In genomic region chr11:84869537-84870232, GRCm38 (mm10) we compare ENCODE assay signal across 8 mouse cellular contexts. TPM values are rescaled to one million over a fixed set of nuclear protein-coding genes. Genes with fewer than 3 reads are reported as not detected.
A peak's percentile ranks its signal among the peaks of the same experiment; 100 is the strongest.
DNase-seq lines count a peak whose midpoint lies in the region; ATAC-seq and TF ChIP-seq lines count a peak whose summit lies in the region.

No protein-coding gene starts in this region.

- no peak for TF ChIP-seq POLR2A in bone marrow macrophage, adult 2 months (IDR thresholded peaks at IDR 0.05; ENCODE audit: borderline replicate concordance, low read depth, low read length)
- peak; percentile 90 for TF ChIP-seq POLR2A in embryonic fibroblast, embryonic 13.5 days (IDR thresholded peaks at IDR 0.05; ENCODE audit: low read depth, low read length)

- peak overlapping the region; percentile 88 for H3K27ac ChIP-seq in bone marrow macrophage, adult 2 months (ENCODE audit: insufficient read depth, low read depth, low read length)
- H3K27ac ChIP-seq in embryonic fibroblast, embryonic 13.5 days (ENCODE audit: insufficient read depth, low read length) = peak overlapping the region; percentile 86
- peak overlapping the region; percentile 98 for H3K27ac ChIP-seq in heart, embryonic 10.5 days
- peak overlapping the region; percentile 94 for H3K27ac ChIP-seq in kidney, embryonic 14.5 days (ENCODE audit: low read depth, low read length)
- peak overlapping the region; percentile 99 for H3K27ac ChIP-seq in limb, embryonic 15.5 days
- peak overlapping the region; percentile 92 for H3K27ac ChIP-seq in midbrain, postnatal 0 days (ENCODE audit: low read depth, low read length)

- peak; percentile 95 to 96 for DNase-seq in B cell, adult 2 months
- peak; percentile 98 for DNase-seq in heart, embryonic 10.5 days (ENCODE audit: low spot score)
- DNase-seq in midbrain, postnatal 0 days (ENCODE audit: low spot score) = peak; percentile 97
- peak; percentile 86 to 95 for DNase-seq in spleen, postnatal 10 days (ENCODE audit: low spot score in 2 of 2)

- under 1% methylated on average over 61 of the region's 61 CpGs for WGBS in heart, embryonic 10.5 days
- under 1% methylated on average over 59 of the region's 61 CpGs for WGBS in kidney, embryonic 14.5 days
- WGBS in limb, embryonic 15.5 days = 0% methylated on average over 58 of the region's 61 CpGs
- under 1% methylated on average over 53 of the region's 61 CpGs for WGBS in midbrain, postnatal 0 days

- H3K9me3 ChIP-seq in heart, embryonic 10.5 days = no peaks in the 10 kb centered on the region
- no peaks in the 10 kb centered on the region for H3K9me3 ChIP-seq in kidney, embryonic 14.5 days (ENCODE audit: control insufficient read depth, low read length)
- H3K9me3 ChIP-seq in limb, embryonic 15.5 days = no peaks in the 10 kb centered on the region
- no peaks in the 10 kb centered on the region for H3K9me3 ChIP-seq in midbrain, postnatal 0 days (ENCODE audit: low read length)

- peak overlapping the region; percentile 97 for H3K9ac ChIP-seq in kidney, embryonic 14.5 days (ENCODE audit: low read depth, low read length)
- H3K9ac ChIP-seq in limb, embryonic 15.5 days = peak overlapping the region; percentile 89
- H3K9ac ChIP-seq in midbrain, postnatal 0 days (replicated peaks; ENCODE audit: low read length, poor library complexity, severe bottlenecking) = peak overlapping the region; percentile 93

- peak; percentile 81 for ATAC-seq in kidney, embryonic 14.5 days (ENCODE audit: low FRiP score, low TSS enrichment)
- ATAC-seq in limb, embryonic 15.5 days (ENCODE audit: insufficient number of reproducible peaks, low FRiP score, low TSS enrichment, low read depth) = peak; percentile 86
- ATAC-seq in midbrain, postnatal 0 days (ENCODE audit: low FRiP score) = peak; percentile 89

- peaks cover 11% of the 10 kb centered on the region for H3K4me1 ChIP-seq in bone marrow macrophage, adult 2 months (ENCODE audit: control insufficient read depth, insufficient read depth, low read length)
- H3K4me1 ChIP-seq in embryonic fibroblast, embryonic 13.5 days (ENCODE audit: control insufficient read depth, insufficient read depth, low read length) = peaks cover 5% of the 10 kb centered on the region
- H3K4me1 ChIP-seq in heart, embryonic 10.5 days = peaks cover 8% of the 10 kb centered on the region; the same call in 1 of the 2 replicates
- H3K4me1 ChIP-seq in kidney, embryonic 14.5 days (ENCODE audit: control insufficient read depth, insufficient read depth, low read length) = peaks cover 16% of the 10 kb centered on the region; the same call in 1 of the 2 replicates
- peaks cover 4% of the 10 kb centered on the region; the same call in 1 of the 2 replicates for H3K4me1 ChIP-seq in limb, embryonic 15.5 days
- H3K4me1 ChIP-seq in midbrain, postnatal 0 days (ENCODE audit: insufficient read depth, low read length) = peaks cover 5% of the 10 kb centered on the region; the same call in 1 of the 2 replicates

- H3K36me3 ChIP-seq in heart, embryonic 10.5 days = 0 out of 2 replicates have a peak, but pooled peaks cover 6% of the 10 kb centered on the region
- H3K36me3 ChIP-seq in kidney, embryonic 14.5 days (ENCODE audit: control insufficient read depth, insufficient read depth, low read length) = peaks cover 8% of the 10 kb centered on the region; the same call in 1 of the 2 replicates
- 0 out of 2 replicates have a peak, but pooled peaks cover 4% of the 10 kb centered on the region for H3K36me3 ChIP-seq in limb, embryonic 15.5 days
- no peaks in the 10 kb centered on the region for H3K36me3 ChIP-seq in midbrain, postnatal 0 days (ENCODE audit: insufficient read depth, low read length)

- H3K4me3 ChIP-seq in bone marrow macrophage, adult 2 months (ENCODE audit: insufficient read depth, low read length) = peak overlapping the region; percentile 87
- peak overlapping the region; percentile 99 for H3K4me3 ChIP-seq in embryonic fibroblast, embryonic 13.5 days (ENCODE audit: insufficient read depth, low read length)
- peak overlapping the region; percentile 97 for H3K4me3 ChIP-seq in heart, embryonic 10.5 days
- H3K4me3 ChIP-seq in kidney, embryonic 14.5 days (ENCODE audit: low read length) = peak overlapping the region; percentile 96
- H3K4me3 ChIP-seq in limb, embryonic 15.5 days = peak overlapping the region; percentile 91
- peak overlapping the region; percentile 93 for H3K4me3 ChIP-seq in midbrain, postnatal 0 days (ENCODE audit: low read depth, low read length)

- H3K27me3 ChIP-seq in heart, embryonic 10.5 days (ENCODE audit: insufficient read depth, poor library complexity, severe bottlenecking) = no peaks in the 10 kb centered on the region
- H3K27me3 ChIP-seq in kidney, embryonic 14.5 days (ENCODE audit: control insufficient read depth, insufficient read depth, low read length) = no peaks in the 10 kb centered on the region
- H3K27me3 ChIP-seq in limb, embryonic 15.5 days = no peaks in the 10 kb centered on the region
- H3K27me3 ChIP-seq in midbrain, postnatal 0 days (ENCODE audit: insufficient read depth, low read length) = no peaks in the 10 kb centered on the region

- TF ChIP-seq CTCF in bone marrow macrophage, adult 2 months (IDR thresholded peaks at IDR 0.05; ENCODE audit: low read depth, low read length) = no peak
- TF ChIP-seq CTCF in embryonic fibroblast, embryonic 13.5 days (IDR thresholded peaks at IDR 0.05; ENCODE audit: borderline replicate concordance, insufficient read depth, low read length) = no peak
- TF ChIP-seq CTCF in midbrain, postnatal 0 days (IDR thresholded peaks at IDR 0.05) = peak; percentile 4; the same call in 1 of the 2 replicates

- H3K4me2 ChIP-seq in kidney, embryonic 14.5 days (replicated peaks; ENCODE audit: low read depth, low read length) = peak overlapping the region; percentile 69
- H3K4me2 ChIP-seq in limb, embryonic 15.5 days = peak overlapping the region; percentile 78
- peak overlapping the region; percentile 88 for H3K4me2 ChIP-seq in midbrain, postnatal 0 days (ENCODE audit: low read depth, low read length, poor library complexity, severe bottlenecking)

RNA-seq across cellular contexts. Expression of gene Ggnbp2, which starts 0.9 kb away (rescaled TPM):
- polyA plus RNA-seq in bone marrow macrophage, adult 2 months (2012; ENCODE audit: insufficient read depth, insufficient read length, missing spikeins) = 88.5 and 105 TPM in 2 replicates
- 87.3 and 105 TPM in 2 replicates for polyA plus RNA-seq in embryonic fibroblast, embryonic 13.5 days (2011; ENCODE audit: insufficient read length, low read depth, missing spikeins)
- polyA plus RNA-seq in heart, embryonic 10.5 days (2016; fragmentation: Nextera tagmentation; extraction: Ambion mirVana) = 50.5 and 61.9 TPM in 2 replicates
- polyA plus RNA-seq in kidney, embryonic 14.5 days (2014; fragmentation: Nextera tagmentation; extraction: Ambion mirVana) = 68.7 and 74.7 TPM in 2 replicates
- polyA plus RNA-seq in limb, embryonic 15.5 days (2015; fragmentation: Nextera tagmentation; extraction: Ambion mirVana) = 63.8 and 64.8 TPM in 2 replicates
- total RNA-seq in midbrain, postnatal 0 days (2014; rRNA removed) = 39.2 and 52.1 TPM in 2 replicates
- polyA plus RNA-seq in midbrain, postnatal 0 days (2015; fragmentation: Nextera tagmentation; extraction: Ambion mirVana) = 62.9 and 65.8 TPM in 2 replicates

RNA-seq across cellular contexts. Expression of gene Myo19, which starts 10.3 kb away (rescaled TPM):
- 1.9 and 2.3 TPM in 2 replicates for polyA plus RNA-seq in bone marrow macrophage, adult 2 months (2012; ENCODE audit: insufficient read depth, insufficient read length, missing spikeins)
- 14.5 and 15.3 TPM in 2 replicates for polyA plus RNA-seq in embryonic fibroblast, embryonic 13.5 days (2011; ENCODE audit: insufficient read length, low read depth, missing spikeins)
- 10.1 and 10.6 TPM in 2 replicates for polyA plus RNA-seq in heart, embryonic 10.5 days (2016; fragmentation: Nextera tagmentation; extraction: Ambion mirVana)
- 9.2 and 15.0 TPM in 2 replicates for polyA plus RNA-seq in kidney, embryonic 14.5 days (2014; fragmentation: Nextera tagmentation; extraction: Ambion mirVana)
- polyA plus RNA-seq in limb, embryonic 15.5 days (2015; fragmentation: Nextera tagmentation; extraction: Ambion mirVana) = 9.9 and 11.6 TPM in 2 replicates
- total RNA-seq in midbrain, postnatal 0 days (2014; rRNA removed) = 9.4 and 13.6 TPM in 2 replicates
- 4.4 and 4.7 TPM in 2 replicates for polyA plus RNA-seq in midbrain, postnatal 0 days (2015; fragmentation: Nextera tagmentation; extraction: Ambion mirVana)

RNA-seq across cellular contexts. Expression of gene Pigw, which starts 10.4 kb away (rescaled TPM):
- 2.6 and 4.0 TPM in 2 replicates for polyA plus RNA-seq in bone marrow macrophage, adult 2 months (2012; ENCODE audit: insufficient read depth, insufficient read length, missing spikeins)
- polyA plus RNA-seq in embryonic fibroblast, embryonic 13.5 days (2011; ENCODE audit: insufficient read length, low read depth, missing spikeins) = 5.4 and 8.4 TPM in 2 replicates
- polyA plus RNA-seq in heart, embryonic 10.5 days (2016; fragmentation: Nextera tagmentation; extraction: Ambion mirVana) = 2.7 and 2.8 TPM in 2 replicates
- 4.0 and 4.8 TPM in 2 replicates for polyA plus RNA-seq in kidney, embryonic 14.5 days (2014; fragmentation: Nextera tagmentation; extraction: Ambion mirVana)
- polyA plus RNA-seq in limb, embryonic 15.5 days (2015; fragmentation: Nextera tagmentation; extraction: Ambion mirVana) = 1.8 and 2.5 TPM in 2 replicates
- 1.9 and 3.7 TPM in 2 replicates for total RNA-seq in midbrain, postnatal 0 days (2014; rRNA removed)
- 1.6 and 1.7 TPM in 2 replicates for polyA plus RNA-seq in midbrain, postnatal 0 days (2015; fragmentation: Nextera tagmentation; extraction: Ambion mirVana)

RNA-seq across cellular contexts. Expression of gene Dhrs11, which starts 40.9 kb away (rescaled TPM):
- polyA plus RNA-seq in bone marrow macrophage, adult 2 months (2012; ENCODE audit: insufficient read depth, insufficient read length, missing spikeins) = 16.3 and 16.8 TPM in 2 replicates
- polyA plus RNA-seq in embryonic fibroblast, embryonic 13.5 days (2011; ENCODE audit: insufficient read length, low read depth, missing spikeins) = 9.7 and 14.1 TPM in 2 replicates
- polyA plus RNA-seq in heart, embryonic 10.5 days (2016; fragmentation: Nextera tagmentation; extraction: Ambion mirVana) = 29.3 and 34.3 TPM in 2 replicates
- polyA plus RNA-seq in kidney, embryonic 14.5 days (2014; fragmentation: Nextera tagmentation; extraction: Ambion mirVana) = 8.3 and 10.4 TPM in 2 replicates
- polyA plus RNA-seq in limb, embryonic 15.5 days (2015; fragmentation: Nextera tagmentation; extraction: Ambion mirVana) = 12.8 and 14.3 TPM in 2 replicates
- total RNA-seq in midbrain, postnatal 0 days (2014; rRNA removed) = 7.6 and 10.1 TPM in 2 replicates
- polyA plus RNA-seq in midbrain, postnatal 0 days (2015; fragmentation: Nextera tagmentation; extraction: Ambion mirVana) = 9.1 and 12.3 TPM in 2 replicates

RNA-seq across cellular contexts. Expression of gene Znhit3, which starts 46.5 kb away (rescaled TPM):
- polyA plus RNA-seq in bone marrow macrophage, adult 2 months (2012; ENCODE audit: insufficient read depth, insufficient read length, missing spikeins) = 12.1 and 15.0 TPM in 2 replicates
- 20.2 and 24.6 TPM in 2 replicates for polyA plus RNA-seq in embryonic fibroblast, embryonic 13.5 days (2011; ENCODE audit: insufficient read length, low read depth, missing spikeins)
- 55.1 and 78.2 TPM in 2 replicates for polyA plus RNA-seq in heart, embryonic 10.5 days (2016; fragmentation: Nextera tagmentation; extraction: Ambion mirVana)
- 71.6 and 81.0 TPM in 2 replicates for polyA plus RNA-seq in kidney, embryonic 14.5 days (2014; fragmentation: Nextera tagmentation; extraction: Ambion mirVana)
- polyA plus RNA-seq in limb, embryonic 15.5 days (2015; fragmentation: Nextera tagmentation; extraction: Ambion mirVana) = 51.1 and 51.6 TPM in 2 replicates
- total RNA-seq in midbrain, postnatal 0 days (2014; rRNA removed) = 30.0 and 36.0 TPM in 2 replicates
- polyA plus RNA-seq in midbrain, postnatal 0 days (2015; fragmentation: Nextera tagmentation; extraction: Ambion mirVana) = 79.7 and 86.3 TPM in 2 replicates

Comparison
In these comparisons a context has a peak if more than half of its experiments do, and no peak if none do; other contexts are left out.
1. Peak in every context shown above with its lines: DNase-seq, ATAC-seq, H3K4me3 ChIP-seq and H3K27ac ChIP-seq.